Comparison of ENCODE assay signal across 16 mouse cellular contexts in the genomic region with DNA sequence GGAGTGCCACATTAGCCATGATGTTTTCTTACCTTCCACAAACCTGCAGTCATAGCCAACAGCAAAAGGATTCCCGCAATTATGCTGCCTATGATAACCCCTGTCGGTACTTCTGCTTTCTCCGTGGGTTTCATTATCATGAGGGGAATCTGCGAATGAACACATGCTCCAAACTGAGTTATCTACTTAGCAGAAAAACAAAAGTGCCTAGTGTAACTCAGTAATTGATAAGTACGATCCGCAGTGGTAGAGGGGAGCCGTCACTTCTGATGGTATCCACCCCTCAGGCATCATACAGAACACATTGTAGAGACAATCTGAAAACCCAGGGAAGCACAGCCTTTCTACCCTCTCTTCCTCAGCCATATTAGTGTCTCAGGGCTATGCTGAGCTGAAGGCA.
"Had no signal": no experiment of that assay in that cellular context is flagged by ENCODE, and none has a peak within 500 bp of the region (broad histone marks: within the 10 kb centered on the region; RNA-seq: fewer than 3 reads in every experiment).

No protein-coding gene starts in this region.

- H3K9ac ChIP-seq: limb, embryonic 13.5 days; liver, embryonic 15.5 days; lung, embryonic 14.5 days; midbrain, embryonic 13.5 days had no signal

- H3K27ac ChIP-seq: kidney, postnatal 0 days; limb, embryonic 13.5 days; liver, embryonic 15.5 days; midbrain, embryonic 13.5 days had no signal

- DNase-seq: kidney, adult 11 months; kidney, adult 9 months; kidney, postnatal 36 days; left cerebral cortex, postnatal 4 days; lung, embryonic 14.5 days; lung, postnatal 10 days; lung, postnatal 4 days; retina, postnatal 1 day; right cerebral cortex, postnatal 4 days; spleen, adult 18-20 months; thymus, adult 18-20 months; thymus, postnatal 36 days had no signal

- H3K4me3 ChIP-seq: limb, embryonic 13.5 days; liver, embryonic 15.5 days; midbrain, embryonic 13.5 days had no signal

- H3K27me3 ChIP-seq: limb, embryonic 13.5 days; liver, embryonic 15.5 days; midbrain, embryonic 13.5 days had no signal

- H3K36me3 ChIP-seq: liver, embryonic 15.5 days; midbrain, embryonic 13.5 days had no signal

- H3K9me3 ChIP-seq: limb, embryonic 13.5 days; liver, embryonic 15.5 days; midbrain, embryonic 13.5 days had no signal

- H3K4me2 ChIP-seq: limb, embryonic 13.5 days; liver, embryonic 15.5 days; lung, embryonic 14.5 days; midbrain, embryonic 13.5 days had no signal

- ATAC-seq: midbrain, embryonic 13.5 days had no signal
